Mouse (Mus musculus): Measurements from ENCODE around the gene Scaf1. TPM values are rescaled to one million over a fixed set of nuclear protein-coding genes. Genes with fewer than 3 reads are reported as not detected.

Gene Scaf1
- total and polyA plus RNA-seq, 3 experiments = 17.7 to 81.5 (median 34.4) TPM

DNA sequence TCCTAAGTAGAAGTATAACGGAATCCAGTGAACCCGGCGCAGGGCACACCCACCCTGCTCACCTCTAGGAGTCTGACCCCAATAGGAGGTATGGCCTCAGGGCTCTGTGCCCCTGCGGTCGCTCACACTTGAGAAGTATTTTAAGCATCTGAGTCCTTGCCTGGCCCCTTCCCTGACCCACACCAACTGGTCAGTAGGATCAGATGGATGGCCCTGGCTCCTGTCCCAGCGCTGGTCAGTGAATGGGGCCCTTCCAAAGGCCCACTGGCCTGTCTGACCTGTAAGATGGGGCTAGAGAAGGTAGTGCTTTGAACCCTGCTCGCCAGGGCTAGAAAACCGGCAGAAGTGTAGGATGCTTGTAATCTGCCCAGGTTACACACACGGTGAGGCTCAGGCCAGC, 24.7 kb upstream of the Scaf1 start:
- Histone ChIP-seq H3K4me3 (ENCODE audit: control insufficient read depth in 1 of 2, insufficient read depth in 1 of 2, low read depth in 2 of 2, low read length in 2 of 2) (no peak overlapping the region), H3K79me2 (ENCODE audit: control insufficient read depth, insufficient read depth, low read length, poor library complexity) (no peaks in the 10 kb centered on the region), H3K9ac (ENCODE audit: control insufficient read depth, low read depth, low read length, poor library complexity, severe bottlenecking) (no peak overlapping the region), H3K27me3 (ENCODE audit: control insufficient read depth in 1 of 2, insufficient read depth in 2 of 2, low read length in 2 of 2) (no peaks in the 10 kb centered on the region), H3K9me3 (replicated peaks; ENCODE audit: insufficient read depth, low read length) (no peaks in the 10 kb centered on the region), H3K36me3 (ENCODE audit: control insufficient read depth in 1 of 2, insufficient read depth in 2 of 2, low read length in 2 of 2) (peaks cover 0 to 6% of the 10 kb centered on the region in 2 experiments; a peak in 2 of 4 replicates), H3K4me1 (ENCODE audit: control insufficient read depth in 1 of 2, insufficient read depth in 2 of 2, low read length in 2 of 2) (no peaks in the 10 kb centered on the region), H3K27ac (ENCODE audit: control insufficient read depth, low read depth, low read length) (no peak overlapping the region)
- TF ChIP-seq MEF2A (IDR thresholded peaks at IDR 0.05; ENCODE audit: extremely low read depth, insufficient replicate concordance, low read depth, low read length, poor library complexity, severe bottlenecking) (no peak), ZKSCAN1 (IDR thresholded peaks at IDR 0.05; ENCODE audit: low read depth, low read length) (no peak), GABPA (IDR thresholded peaks at IDR 0.05; ENCODE audit: low read depth, low read length) (no peak), NELFE (IDR thresholded peaks at IDR 0.05; ENCODE audit: low read depth, low read length) (no peak), RCOR1 (IDR thresholded peaks at IDR 0.05; ENCODE audit: low read depth, low read length) (no peak), MYC (IDR thresholded peaks at IDR 0.05; ENCODE audit: low read depth, low read length) (no peak), TAL1 (IDR thresholded peaks at IDR 0.05; ENCODE audit: low read length) (no peak)
- no peak for DNase-seq (ENCODE audit: low read depth, low spot score)

DNA sequence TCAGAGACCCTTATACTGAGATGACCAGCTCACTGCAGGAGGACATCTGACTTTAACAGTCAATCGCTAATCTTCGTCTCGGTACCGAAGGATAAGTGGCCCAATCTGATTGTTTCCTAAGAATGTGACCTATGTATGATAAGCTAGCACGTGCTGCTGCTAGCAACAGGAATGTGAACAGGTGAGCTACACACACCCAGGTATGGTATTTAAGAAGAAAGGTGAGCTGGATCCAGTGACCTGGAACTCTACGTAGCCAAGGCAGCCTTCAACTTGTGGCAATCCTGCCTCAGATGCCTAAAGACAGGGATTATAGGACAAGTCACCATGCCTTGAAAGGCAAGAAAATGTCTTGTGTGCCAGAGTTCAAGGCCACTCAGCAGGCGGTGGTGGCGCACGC, 22.2 kb upstream of the Scaf1 start:
- Histone ChIP-seq H3K4me1 (ENCODE audit: control insufficient read depth in 1 of 2, insufficient read depth in 2 of 2, low read length in 2 of 2) (no peaks in the 10 kb centered on the region), H3K4me3 (ENCODE audit: control insufficient read depth in 1 of 2, insufficient read depth in 1 of 2, low read depth in 2 of 2, low read length in 2 of 2) (no peak overlapping the region), H3K9me3 (replicated peaks; ENCODE audit: insufficient read depth, low read length) (no peaks in the 10 kb centered on the region), H3K9ac (ENCODE audit: control insufficient read depth, low read depth, low read length, poor library complexity, severe bottlenecking) (no peak overlapping the region), H3K79me2 (ENCODE audit: control insufficient read depth, insufficient read depth, low read length, poor library complexity) (no peaks in the 10 kb centered on the region), H3K36me3 (ENCODE audit: control insufficient read depth in 1 of 2, insufficient read depth in 2 of 2, low read length in 2 of 2) (peaks cover 0 to 4% of the 10 kb centered on the region in 2 experiments; a peak in 2 of 4 replicates), H3K27ac (ENCODE audit: control insufficient read depth, low read depth, low read length) (no peak overlapping the region), H3K27me3 (ENCODE audit: control insufficient read depth in 1 of 2, insufficient read depth in 2 of 2, low read length in 2 of 2) (no peaks in the 10 kb centered on the region)
- TF ChIP-seq HCFC1 (IDR thresholded peaks at IDR 0.05; ENCODE audit: low read depth, low read length) (no peak), MYC (IDR thresholded peaks at IDR 0.05; ENCODE audit: low read depth, low read length) (no peak), NELFE (IDR thresholded peaks at IDR 0.05; ENCODE audit: low read depth, low read length) (no peak), CHD2 (IDR thresholded peaks at IDR 0.05; ENCODE audit: low read length) (no peak), ETS1 (IDR thresholded peaks at IDR 0.05; ENCODE audit: low read depth, low read length) (no peak)
- no peak for DNase-seq (ENCODE audit: low read depth, low spot score)

DNA sequence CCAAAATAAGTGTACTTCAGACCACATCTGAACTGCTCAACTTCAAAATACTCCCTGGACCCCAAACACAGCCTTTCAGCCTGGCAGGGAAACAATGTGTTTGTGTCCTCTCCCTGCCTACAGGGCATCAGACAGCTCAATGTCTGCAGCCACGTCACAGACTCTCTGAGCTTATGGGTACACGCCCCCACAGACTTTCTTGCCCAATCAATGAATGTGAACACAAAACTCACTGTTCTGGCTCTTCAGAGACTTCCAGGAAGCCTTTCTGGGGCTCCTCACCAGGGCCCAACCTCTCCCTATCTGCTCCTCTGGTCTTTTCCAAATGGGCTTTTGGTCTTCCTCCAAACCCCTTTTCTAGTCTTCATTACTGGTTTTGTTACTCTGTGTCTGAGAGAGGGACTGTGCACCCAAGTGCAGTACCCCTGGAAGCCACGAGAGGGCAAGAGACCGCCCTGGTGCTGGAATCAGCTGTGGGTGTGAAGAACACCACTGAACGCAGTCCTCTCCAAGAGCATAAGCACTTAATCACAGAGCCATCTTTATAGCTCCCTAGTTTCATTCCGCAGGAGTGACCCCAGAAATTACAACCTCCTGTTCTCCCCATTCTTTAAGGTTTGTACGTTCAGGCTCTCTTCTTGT, 21.7 kb upstream of the Scaf1 start:
- Histone ChIP-seq H3K9me3 (replicated peaks; ENCODE audit: insufficient read depth, low read length) (no peaks in the 10 kb centered on the region), H3K27me3 (ENCODE audit: control insufficient read depth in 1 of 2, insufficient read depth in 2 of 2, low read length in 2 of 2) (no peaks in the 10 kb centered on the region), H3K9ac (ENCODE audit: control insufficient read depth, low read depth, low read length, poor library complexity, severe bottlenecking) (no peak overlapping the region), H3K4me3 (ENCODE audit: control insufficient read depth in 1 of 2, insufficient read depth in 1 of 2, low read depth in 2 of 2, low read length in 2 of 2) (no peak overlapping the region), H3K79me2 (ENCODE audit: control insufficient read depth, insufficient read depth, low read length, poor library complexity) (no peaks in the 10 kb centered on the region), H3K36me3 (ENCODE audit: control insufficient read depth in 1 of 2, insufficient read depth in 2 of 2, low read length in 2 of 2) (peaks cover 0 to 5% of the 10 kb centered on the region in 2 experiments; a peak in 2 of 4 replicates), H3K4me1 (ENCODE audit: control insufficient read depth in 1 of 2, insufficient read depth in 2 of 2, low read length in 2 of 2) (no peaks in the 10 kb centered on the region), H3K27ac (ENCODE audit: control insufficient read depth, low read depth, low read length) (no peak overlapping the region)
- DNase-seq (ENCODE audit: low read depth, low spot score) = peak; percentile 73
- no peak for TF ChIP-seq TAL1 (IDR thresholded peaks at IDR 0.05; ENCODE audit: low read length)
- no peak for TF ChIP-seq E2F4 (IDR thresholded peaks at IDR 0.05; ENCODE audit: borderline replicate concordance, low read depth, low read length)
- TF ChIP-seq USF1 (IDR thresholded peaks at IDR 0.05; ENCODE audit: low read depth, low read length) = no peak
- TF ChIP-seq SMC3 (IDR thresholded peaks at IDR 0.05; ENCODE audit: low read depth, low read length) = peak; percentile 84
- TF ChIP-seq MAX (IDR thresholded peaks at IDR 0.05; ENCODE audit: low read length) = no peak
- no peak for TF ChIP-seq MYC (IDR thresholded peaks at IDR 0.05; ENCODE audit: low read depth, low read length)
- TF ChIP-seq POLR2AphosphoS5 (IDR thresholded peaks at IDR 0.05; ENCODE audit: borderline replicate concordance, low read depth, low read length) = no peak
- no peak for TF ChIP-seq ZMIZ1 (IDR thresholded peaks at IDR 0.05; ENCODE audit: low read depth, low read length)
- TF ChIP-seq SIN3A (IDR thresholded peaks at IDR 0.05; ENCODE audit: low read length) = 0 out of 2 replicates have a peak, but pooled peaks have one; percentile 31
- no peak for TF ChIP-seq USF2 (IDR thresholded peaks at IDR 0.05; ENCODE audit: borderline replicate concordance in 1 of 2, insufficient read depth in 1 of 2, low read depth in 1 of 2, low read length in 2 of 2)
- no peak for TF ChIP-seq TCF12 (IDR thresholded peaks at IDR 0.05; ENCODE audit: low read depth, low read length)
- TF ChIP-seq NRF1 (IDR thresholded peaks at IDR 0.05; ENCODE audit: insufficient read depth, low read depth, low read length, poor library complexity, severe bottlenecking) = no peak
- peak; percentile 55 for TF ChIP-seq RAD21 (IDR thresholded peaks at IDR 0.05; ENCODE audit: low read depth, low read length)
- no peak for TF ChIP-seq POLR2AphosphoS2 (IDR thresholded peaks at IDR 0.05; ENCODE audit: low read length)
- no peak for TF ChIP-seq NELFE (IDR thresholded peaks at IDR 0.05; ENCODE audit: low read depth, low read length)
- TF ChIP-seq CTCF (IDR thresholded peaks at IDR 0.05 in 2 of 3, conservative IDR thresholded peaks at IDR 0.05 in 1 of 3; ENCODE audit: control insufficient read depth in 1 of 3, insufficient read depth in 1 of 3, low read depth in 2 of 3, low read length in 3 of 3, poor library complexity in 1 of 3, severe bottlenecking in 1 of 3) = peak; percentile 81 to 93 (median 82)
- TF ChIP-seq GABPA (IDR thresholded peaks at IDR 0.05; ENCODE audit: low read depth, low read length) = no peak
- TF ChIP-seq MEF2A (IDR thresholded peaks at IDR 0.05; ENCODE audit: extremely low read depth, insufficient replicate concordance, low read depth, low read length, poor library complexity, severe bottlenecking) = no peak

Measured in MEL (cell line).